Mouse (Mus musculus): ENCODE data around the gene Tanc2. TPM values are rescaled to one million over a fixed set of nuclear protein-coding genes. Genes with fewer than 3 reads are reported as not detected.

Gene Tanc2
- 32.4 and 52.1 TPM in 2 replicates for polyA plus RNA-seq (2012; rRNA removed)

- TF ChIP-seq POLR2A (IDR thresholded peaks at IDR 0.05; ENCODE audit: borderline replicate concordance, extremely low read depth, insufficient read depth, insufficient read length, poor library complexity, severe bottlenecking) (0 out of 2 replicates have a peak, but pooled peaks have one; percentile 6), CTCF (IDR thresholded peaks at IDR 0.05; ENCODE audit: borderline replicate concordance, extremely low read depth, insufficient read depth, insufficient read length) (no peak)
- DNase-seq (ENCODE audit: low read depth) = peak; percentile 50
Measured at GRCm38 (mm10) chr11:105589877-105590641, at the start of gene Tanc2. Gene Tanc2, plus strand, starts transcription at chr11:105589986.

GRCm38 (mm10) chr11:105540781-105541180 lies 49.0 kb upstream of the Tanc2 start:
- TF ChIP-seq CTCF (IDR thresholded peaks at IDR 0.05; ENCODE audit: borderline replicate concordance, extremely low read depth, insufficient read depth, insufficient read length) = no peak
- TF ChIP-seq POLR2A (IDR thresholded peaks at IDR 0.05; ENCODE audit: borderline replicate concordance, extremely low read depth, insufficient read depth, insufficient read length, poor library complexity, severe bottlenecking) = no peak
- DNase-seq (ENCODE audit: low read depth) = no peak

GRCm38 (mm10) chr11:105541366-105541765 lies 48.4 kb upstream of the Tanc2 start:
- TF ChIP-seq POLR2A (IDR thresholded peaks at IDR 0.05; ENCODE audit: borderline replicate concordance, extremely low read depth, insufficient read depth, insufficient read length, poor library complexity, severe bottlenecking) = no peak
- no peak for TF ChIP-seq CTCF (IDR thresholded peaks at IDR 0.05; ENCODE audit: borderline replicate concordance, extremely low read depth, insufficient read depth, insufficient read length)
- DNase-seq (ENCODE audit: low read depth) = no peak

GRCm38 (mm10) chr11:105542129-105542528 lies 47.7 kb upstream of the Tanc2 start:
- TF ChIP-seq POLR2A (IDR thresholded peaks at IDR 0.05; ENCODE audit: borderline replicate concordance, extremely low read depth, insufficient read depth, insufficient read length, poor library complexity, severe bottlenecking) (no peak), CTCF (IDR thresholded peaks at IDR 0.05; ENCODE audit: borderline replicate concordance, extremely low read depth, insufficient read depth, insufficient read length) (no peak)
- DNase-seq (ENCODE audit: low read depth) = no peak

- TF ChIP-seq POLR2A (IDR thresholded peaks at IDR 0.05; ENCODE audit: borderline replicate concordance, extremely low read depth, insufficient read depth, insufficient read length, poor library complexity, severe bottlenecking) (no peak), CTCF (IDR thresholded peaks at IDR 0.05; ENCODE audit: borderline replicate concordance, extremely low read depth, insufficient read depth, insufficient read length) (no peak)
- no peak for DNase-seq (ENCODE audit: low read depth)
Measured at GRCm38 (mm10) chr11:105545801-105546200, 44.0 kb upstream of the Tanc2 start.

- no peak for DNase-seq (ENCODE audit: low read depth)
- TF ChIP-seq POLR2A (IDR thresholded peaks at IDR 0.05; ENCODE audit: borderline replicate concordance, extremely low read depth, insufficient read depth, insufficient read length, poor library complexity, severe bottlenecking) (no peak), CTCF (IDR thresholded peaks at IDR 0.05; ENCODE audit: borderline replicate concordance, extremely low read depth, insufficient read depth, insufficient read length) (no peak)
Measured at GRCm38 (mm10) chr11:105546393-105546792, 43.4 kb upstream of the Tanc2 start.

GRCm38 (mm10) chr11:105548383-105548782 lies 41.4 kb upstream of the Tanc2 start:
- no peak for TF ChIP-seq CTCF (IDR thresholded peaks at IDR 0.05; ENCODE audit: borderline replicate concordance, extremely low read depth, insufficient read depth, insufficient read length)
- TF ChIP-seq POLR2A (IDR thresholded peaks at IDR 0.05; ENCODE audit: borderline replicate concordance, extremely low read depth, insufficient read depth, insufficient read length, poor library complexity, severe bottlenecking) = no peak
- DNase-seq (ENCODE audit: low read depth) = no peak

- peak; percentile 59 for DNase-seq (ENCODE audit: low read depth)
- no peak for TF ChIP-seq CTCF (IDR thresholded peaks at IDR 0.05; ENCODE audit: borderline replicate concordance, extremely low read depth, insufficient read depth, insufficient read length)
Measured at GRCm38 (mm10) chr11:105549164-105550121, 40.3 kb upstream of the Tanc2 start.

GRCm38 (mm10) chr11:105557285-105557684 lies 32.5 kb upstream of the Tanc2 start:
- peak; percentile 74 for DNase-seq (ENCODE audit: low read depth)
- TF ChIP-seq POLR2A (IDR thresholded peaks at IDR 0.05; ENCODE audit: borderline replicate concordance, extremely low read depth, insufficient read depth, insufficient read length, poor library complexity, severe bottlenecking) (no peak), CTCF (IDR thresholded peaks at IDR 0.05; ENCODE audit: borderline replicate concordance, extremely low read depth, insufficient read depth, insufficient read length) (no peak)

GRCm38 (mm10) chr11:105558091-105558490 lies 31.7 kb upstream of the Tanc2 start:
- no peak for TF ChIP-seq CTCF (IDR thresholded peaks at IDR 0.05; ENCODE audit: borderline replicate concordance, extremely low read depth, insufficient read depth, insufficient read length)
- TF ChIP-seq POLR2A (IDR thresholded peaks at IDR 0.05; ENCODE audit: borderline replicate concordance, extremely low read depth, insufficient read depth, insufficient read length, poor library complexity, severe bottlenecking) = no peak
- DNase-seq (ENCODE audit: low read depth) = no peak

GRCm38 (mm10) chr11:105558803-105559505 lies 30.8 kb upstream of the Tanc2 start:
- TF ChIP-seq POLR2A (IDR thresholded peaks at IDR 0.05; ENCODE audit: borderline replicate concordance, extremely low read depth, insufficient read depth, insufficient read length, poor library complexity, severe bottlenecking) = no peak
- no peak for TF ChIP-seq CTCF (IDR thresholded peaks at IDR 0.05; ENCODE audit: borderline replicate concordance, extremely low read depth, insufficient read depth, insufficient read length)

More at GRCm38 (mm10) chr11:105558803-105559505, 30.8 kb upstream of the Tanc2 start:
- no peak for DNase-seq (ENCODE audit: low read depth)

All from brain, embryonic 14.5 days (tissue).